Mouse (Mus musculus): ENCODE measurements around the gene Gm49388.

The Gm49388 gene

DNA sequence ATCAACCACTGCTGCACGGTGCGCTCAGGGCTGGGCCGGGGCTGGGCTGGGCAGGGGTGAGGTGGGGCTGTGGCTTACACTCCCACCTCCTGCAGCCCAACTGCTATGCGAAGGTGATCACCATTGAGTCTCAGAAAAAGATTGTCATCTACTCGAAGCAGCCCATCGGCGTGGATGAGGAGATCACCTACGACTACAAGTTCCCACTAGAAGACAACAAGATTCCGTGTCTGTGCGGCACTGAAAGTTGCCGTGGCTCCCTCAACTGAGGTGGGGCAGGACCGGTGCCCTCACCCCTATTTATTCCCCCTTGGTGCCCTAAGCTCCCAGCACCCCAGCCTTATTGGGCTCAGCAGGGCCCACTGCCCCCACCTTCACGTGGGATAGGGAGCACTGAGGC, 13.8 kb downstream of the Gm49388 start:
- in situ Hi-C loops (cut with MboI; ENCODE audit: unreplicated experiment in 2 of 2), result loop anchor here (25.0 kb wide), 1 partner anchor 913 kb away; no protein-coding TSS in a partner anchor

DNA sequence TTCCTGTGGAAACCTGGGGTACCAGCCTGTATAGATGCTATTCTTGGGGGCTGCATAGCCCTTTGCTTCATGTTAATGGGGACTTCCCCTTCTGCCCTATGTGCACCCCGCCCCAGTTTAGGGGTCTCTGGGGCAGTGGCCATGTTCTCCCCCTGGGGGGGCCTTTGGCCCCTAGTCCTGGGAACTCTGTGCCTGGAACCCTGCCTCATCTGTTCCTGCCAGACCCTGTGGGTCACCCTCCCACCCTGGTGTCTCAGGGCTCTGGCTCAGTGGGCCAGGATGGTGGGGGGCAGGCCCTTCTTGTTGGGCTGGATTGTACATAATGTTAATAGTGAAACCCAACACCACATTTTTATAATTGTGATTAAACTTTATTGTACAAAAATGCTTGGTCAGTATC, 14.3 kb downstream of the Gm49388 start:
- in situ Hi-C loops (cut with MboI; ENCODE audit: unreplicated experiment in 2 of 2), result loop anchor here (10.0 to 25.0 kb wide), 2 partner anchors 145 to 913 kb away; partner anchors contain the start of gene Prss36 (in 1 of the 2)

DNA sequence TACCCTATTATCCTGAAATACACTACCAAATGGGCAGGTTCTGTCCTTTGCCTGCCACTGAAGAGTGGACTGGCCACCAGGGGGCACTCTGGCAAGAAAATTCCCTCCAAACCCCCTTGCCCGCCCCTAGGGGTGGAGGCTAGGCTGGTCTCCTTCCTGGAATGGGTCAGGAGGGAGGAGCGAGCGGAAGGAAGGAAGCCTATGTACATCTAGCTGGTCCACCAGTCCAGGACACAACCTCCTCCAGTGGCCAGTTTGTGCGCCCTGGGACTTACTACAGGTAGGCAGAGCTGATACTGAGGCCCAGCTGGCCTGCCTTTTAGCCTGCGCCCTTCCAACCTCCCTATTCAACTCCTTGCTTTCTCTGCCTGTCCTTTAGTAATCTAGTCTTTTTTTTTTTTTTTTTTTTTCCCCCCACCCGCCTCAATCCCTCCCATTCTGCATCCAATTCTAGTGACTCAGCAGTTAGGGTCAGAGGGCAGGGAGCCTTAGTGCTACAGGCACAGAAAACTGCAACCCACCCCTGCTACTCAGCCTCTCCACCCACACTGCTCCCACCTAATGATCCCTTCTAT, 15.1 kb downstream of the Gm49388 start, which contains the start of gene Hsd3b7:
Hsd3b7 (plus strand) TSS at position 170 of the 575 bp plus-strand sequence.
- in situ Hi-C loops (cut with MboI; ENCODE audit: unreplicated experiment in 2 of 2), result loop anchor here in 1 of 2 experiments (10.0 kb wide), 1 partner anchor 144 kb away; the partner anchor contains the start of gene Prss36

DNA sequence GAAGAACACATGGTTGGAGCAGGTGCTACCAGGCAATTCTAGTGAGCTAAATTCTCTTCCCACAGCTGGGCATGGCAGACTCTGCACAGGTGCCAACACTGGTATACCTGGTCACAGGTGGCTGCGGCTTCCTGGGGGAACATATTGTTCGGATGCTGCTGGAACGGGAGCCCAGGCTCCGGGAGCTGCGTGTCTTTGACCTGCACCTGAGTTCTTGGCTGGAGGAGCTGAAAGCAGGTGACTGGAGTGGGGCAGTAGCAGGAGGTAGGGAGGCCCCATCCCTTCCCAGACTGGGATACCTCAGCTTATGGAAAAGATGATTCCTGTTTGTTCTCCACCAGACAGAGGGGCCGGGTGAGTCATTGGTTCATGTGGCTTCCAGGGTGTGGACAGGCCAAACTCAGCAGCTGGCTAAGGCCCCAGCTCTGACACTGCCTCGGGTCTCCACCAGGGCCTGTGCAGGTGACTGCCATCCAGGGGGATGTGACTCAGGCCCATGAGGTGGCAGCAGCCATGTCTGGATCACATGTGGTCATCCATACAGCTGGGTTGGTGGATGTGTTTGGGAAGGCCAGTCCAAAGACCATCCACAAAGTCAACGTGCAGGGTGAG, 15.7 kb downstream of the Gm49388 start:
- in situ Hi-C loops (cut with MboI; ENCODE audit: unreplicated experiment in 2 of 2), result loop anchor here in 1 of 2 experiments (10.0 kb wide), 1 partner anchor 144 kb away; the partner anchor contains the start of gene Prss36

DNA sequence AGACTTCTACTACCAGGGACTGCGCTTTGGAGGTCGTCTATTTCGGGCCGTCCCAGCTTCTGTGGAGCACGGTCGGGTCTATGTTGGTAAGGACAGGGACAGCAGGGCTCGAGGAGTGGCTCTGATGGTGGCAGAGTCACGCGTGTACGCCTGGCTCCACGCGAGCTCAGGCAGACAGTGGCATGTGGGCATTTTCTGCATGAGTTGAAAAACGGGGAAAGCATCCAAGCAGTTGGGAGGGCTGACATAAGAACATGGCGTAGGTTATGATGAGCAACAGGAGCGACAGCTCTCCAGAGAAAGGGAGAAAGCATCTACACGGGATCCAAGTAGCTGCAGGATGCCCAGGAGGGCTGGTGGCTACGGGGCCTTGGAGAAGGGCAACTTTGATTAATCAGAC, 16.9 kb downstream of the Gm49388 start:
- in situ Hi-C loops (cut with MboI; ENCODE audit: unreplicated experiment in 2 of 2), result loop anchor here in 1 of 2 experiments (10.0 kb wide), 1 partner anchor 142 kb away; the partner anchor contains the start of gene Prss36

DNA sequence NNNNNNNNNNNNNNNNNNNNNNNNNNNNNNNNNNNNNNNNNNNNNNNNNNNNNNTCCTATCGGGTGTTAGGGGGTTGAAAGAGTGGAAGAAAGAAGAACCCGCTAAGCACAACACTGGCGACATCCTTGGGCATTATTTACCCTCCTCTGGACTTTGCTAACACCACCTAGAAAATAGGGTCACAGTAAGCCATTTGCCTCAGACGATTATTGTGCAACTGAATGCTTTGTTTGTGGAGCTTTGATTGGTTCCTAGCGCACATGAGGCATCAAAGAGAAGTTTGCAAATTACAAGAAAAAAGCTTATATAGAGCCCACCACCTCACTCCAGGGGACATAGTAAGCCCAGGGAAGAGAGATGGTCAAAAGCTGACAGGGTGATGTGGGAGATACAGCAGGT, 23.4 kb downstream of the Gm49388 start:
- in situ Hi-C loops (cut with MboI; ENCODE audit: unreplicated experiment in 2 of 2), result loop anchor here in 1 of 2 experiments (10.0 kb wide), 1 partner anchor 136 kb away; the partner anchor contains the start of gene Prss36

DNA sequence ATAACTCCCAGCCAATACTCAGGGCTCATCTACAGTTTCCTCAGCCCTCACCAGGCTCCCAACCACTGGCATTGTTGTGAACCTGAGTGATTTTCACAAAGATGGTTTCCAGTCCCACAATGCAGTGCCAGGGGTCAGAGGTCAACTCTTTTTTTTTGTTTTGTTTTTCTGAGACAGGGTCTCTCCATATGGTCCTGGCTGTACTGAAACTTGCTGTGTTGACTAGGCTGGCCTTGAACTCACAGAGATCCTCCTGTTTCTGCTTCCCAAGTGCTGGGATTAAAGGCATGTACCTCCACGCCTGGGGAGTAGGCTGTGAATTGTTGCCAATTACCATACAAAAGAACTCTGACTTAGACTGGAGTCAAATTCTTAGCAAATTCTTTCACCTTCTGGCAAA, 24.4 kb downstream of the Gm49388 start:
- in situ Hi-C loops (cut with MboI; ENCODE audit: unreplicated experiment in 2 of 2), result loop anchor here in 1 of 2 experiments (10.0 kb wide), 1 partner anchor 135 kb away; the partner anchor contains the start of gene Prss36

DNA sequence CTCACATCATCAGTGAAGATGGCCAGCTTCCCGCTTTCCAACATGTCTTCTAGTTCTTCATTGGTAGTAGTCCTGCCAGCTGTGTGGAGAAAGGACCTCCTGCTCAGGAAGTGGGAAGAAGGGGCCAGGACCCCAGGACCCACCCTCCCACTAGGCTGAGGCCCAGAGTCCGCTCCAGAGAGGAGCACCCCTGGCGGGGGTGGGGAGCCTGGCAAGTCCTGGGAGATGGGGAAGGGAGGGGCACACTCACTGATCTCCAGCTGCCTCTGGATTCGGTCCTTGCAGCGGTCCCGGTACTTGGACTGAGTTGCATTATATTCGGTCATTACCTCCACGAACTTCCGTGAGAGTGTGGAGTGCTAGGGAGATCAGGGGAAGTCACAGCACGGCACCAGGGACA, 25.2 kb downstream of the Gm49388 start:
- in situ Hi-C loops (cut with MboI; ENCODE audit: unreplicated experiment in 2 of 2), result no loop called here

DNA sequence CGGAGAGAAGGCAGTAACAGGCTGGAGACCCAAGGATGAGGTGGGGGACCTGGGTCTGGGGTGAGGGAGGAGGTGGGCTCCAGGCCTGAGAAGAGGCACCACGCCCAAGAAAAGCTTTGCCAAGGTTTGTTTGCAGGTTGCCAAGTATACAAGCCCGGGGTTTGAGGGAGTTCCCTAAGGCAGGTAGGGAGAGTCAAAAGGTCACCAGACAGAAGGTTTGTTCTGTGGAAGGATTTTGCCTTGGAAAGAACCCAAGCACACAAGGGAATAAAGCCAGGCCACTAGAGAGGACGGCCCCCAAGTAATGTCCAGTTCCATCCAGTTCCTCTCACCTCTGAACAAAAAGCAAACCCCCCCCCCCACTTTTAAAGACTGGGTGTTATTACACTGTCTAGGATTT, 25.8 kb downstream of the Gm49388 start:
- in situ Hi-C loops (cut with MboI; ENCODE audit: unreplicated experiment in 2 of 2), result no loop called here

DNA sequence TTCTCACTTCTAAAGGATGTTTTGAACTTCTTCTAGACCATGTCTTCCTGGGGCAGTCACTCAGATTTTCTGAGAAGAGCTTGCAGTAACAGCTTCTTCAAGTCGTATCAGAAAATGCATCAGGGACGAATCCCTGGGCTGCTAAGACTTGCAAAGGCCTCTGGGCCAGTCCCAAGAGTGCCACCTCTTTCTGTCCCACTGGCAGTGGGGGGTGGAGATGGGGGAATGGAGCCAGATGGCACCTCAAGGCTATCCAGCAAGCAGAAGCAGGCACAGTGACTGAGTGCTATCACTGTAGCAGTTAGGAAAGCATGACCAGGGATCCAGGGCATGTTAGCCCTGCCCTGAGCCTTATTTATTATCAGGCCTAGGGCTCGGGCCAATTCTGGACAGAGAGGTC, 26.9 kb downstream of the Gm49388 start:
- in situ Hi-C loops (cut with MboI; ENCODE audit: unreplicated experiment in 2 of 2), result no loop called here

DNA sequence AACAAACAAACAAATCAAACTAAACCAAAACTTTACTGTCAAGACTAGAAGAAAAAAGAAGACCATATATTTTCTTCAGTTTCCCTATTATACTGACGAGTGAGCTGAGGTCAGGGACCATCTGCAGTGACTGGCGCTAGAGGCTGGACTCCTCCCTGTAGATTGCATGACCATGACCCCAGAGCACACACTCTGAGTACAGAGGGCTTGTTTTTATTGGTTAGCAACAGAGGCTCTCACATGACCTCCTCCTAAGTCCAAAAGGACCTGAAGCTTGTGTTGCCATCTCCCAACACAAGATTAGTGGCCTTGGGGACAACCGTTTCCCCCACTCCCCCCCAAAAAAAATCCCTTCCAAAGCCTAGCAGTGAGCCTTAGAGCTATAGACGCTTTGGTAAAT, 28.4 kb downstream of the Gm49388 start:
- in situ Hi-C loops (cut with MboI; ENCODE audit: unreplicated experiment in 2 of 2), result no loop called here

DNA sequence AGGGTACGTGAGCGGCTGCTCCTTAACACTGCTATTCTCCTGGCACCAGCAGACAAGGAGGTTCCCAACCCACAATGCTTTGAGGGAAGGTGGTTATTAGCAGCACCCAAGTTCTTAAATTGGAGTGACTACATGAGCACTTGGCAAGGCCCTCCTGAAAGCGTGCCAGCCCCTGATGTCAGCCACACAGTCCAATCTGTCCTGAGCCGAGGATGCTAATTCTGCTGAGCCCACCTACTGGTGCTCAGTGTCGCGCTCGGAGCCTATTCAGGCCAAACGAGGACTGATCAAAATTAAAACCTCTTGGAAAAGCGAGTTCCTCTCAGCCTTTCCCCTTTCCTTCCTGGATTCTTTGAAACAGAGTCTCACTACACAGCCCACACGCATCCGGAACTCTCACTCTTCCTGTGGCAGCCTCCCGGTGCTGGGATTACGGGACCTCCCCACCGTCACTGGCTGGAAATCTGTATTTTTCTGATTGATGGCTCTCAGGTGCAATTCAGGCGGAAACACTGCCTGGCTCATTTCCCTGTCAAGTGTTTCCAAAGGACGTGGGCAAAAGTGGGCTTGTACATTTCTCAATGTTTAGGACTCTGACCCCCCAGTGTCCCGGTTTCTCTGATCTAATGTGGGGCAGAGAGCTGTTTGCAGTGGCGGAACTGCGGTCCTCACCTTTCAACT, 29.0 kb downstream of the Gm49388 start:
- in situ Hi-C loops (cut with MboI; ENCODE audit: unreplicated experiment in 2 of 2), result no loop called here

DNA sequence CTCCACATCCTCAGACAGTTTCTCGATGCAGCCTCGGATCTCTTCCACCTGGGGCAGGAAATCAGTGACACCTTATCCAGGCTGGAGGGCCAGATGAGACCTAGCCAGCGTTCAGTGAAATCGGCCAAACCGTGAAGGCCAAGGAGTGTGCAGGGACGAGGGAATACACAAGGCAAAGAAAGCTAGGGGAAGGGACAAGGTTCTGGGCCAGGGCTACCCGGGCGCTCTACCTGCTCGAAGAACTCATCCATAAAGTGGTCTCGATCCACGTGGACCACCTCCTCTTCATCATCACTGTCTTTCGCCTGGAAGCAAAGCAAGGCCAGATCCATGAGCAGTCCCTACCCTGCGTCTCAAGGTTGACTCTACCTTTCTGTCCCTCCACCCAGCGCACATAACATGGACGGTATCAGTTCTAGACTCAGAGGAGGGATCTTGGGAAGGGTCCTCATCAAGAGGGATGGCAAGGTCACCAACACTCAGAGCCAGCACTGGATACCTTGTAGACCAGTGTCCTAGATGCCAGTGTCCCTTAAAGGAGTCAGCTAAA, 29.8 kb downstream of the Gm49388 start:
- in situ Hi-C loops (cut with MboI; ENCODE audit: unreplicated experiment in 2 of 2), result no loop called here

DNA sequence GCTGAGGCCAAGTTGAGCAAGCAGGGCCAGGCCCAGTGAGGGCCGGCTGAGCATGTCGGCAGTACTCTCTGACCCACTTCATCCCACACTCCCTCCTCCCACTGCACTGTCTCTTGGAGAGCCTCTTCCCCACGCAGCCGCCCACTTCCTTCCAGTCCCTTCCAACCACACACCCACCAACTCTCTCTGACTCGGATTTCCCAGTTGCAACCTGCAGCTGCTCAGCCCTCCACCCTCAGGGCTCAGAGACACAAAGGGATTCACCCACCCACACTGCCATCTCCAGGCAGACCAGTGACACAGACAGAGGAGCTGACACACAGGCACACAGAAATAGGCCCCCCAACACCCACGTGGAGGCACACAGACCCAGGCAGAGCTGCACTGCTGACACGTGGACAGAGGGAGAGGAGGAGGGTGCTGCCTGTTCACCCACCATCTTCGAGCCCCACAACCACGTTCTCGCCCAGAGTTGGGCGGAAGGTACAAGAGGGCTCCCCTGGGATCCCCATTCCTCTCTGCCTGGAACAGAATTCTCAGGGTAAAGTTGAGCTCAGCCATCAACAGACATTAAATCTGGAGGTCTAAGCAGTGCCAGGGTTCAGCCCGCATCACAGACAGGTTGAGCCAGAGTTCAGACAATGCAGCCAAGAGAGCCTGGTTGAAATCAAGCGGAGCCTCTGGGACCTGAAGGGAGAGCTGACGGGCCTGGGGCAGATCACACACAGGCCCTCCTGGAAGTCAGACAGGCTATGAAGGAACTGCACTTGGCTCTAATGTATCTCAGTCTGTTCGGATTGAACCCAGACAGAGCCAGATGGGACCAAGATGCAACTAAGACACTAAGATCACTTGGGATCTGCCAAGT, 30.8 kb downstream of the Gm49388 start:
- in situ Hi-C loops (cut with MboI; ENCODE audit: unreplicated experiment in 2 of 2), result no loop called here

DNA sequence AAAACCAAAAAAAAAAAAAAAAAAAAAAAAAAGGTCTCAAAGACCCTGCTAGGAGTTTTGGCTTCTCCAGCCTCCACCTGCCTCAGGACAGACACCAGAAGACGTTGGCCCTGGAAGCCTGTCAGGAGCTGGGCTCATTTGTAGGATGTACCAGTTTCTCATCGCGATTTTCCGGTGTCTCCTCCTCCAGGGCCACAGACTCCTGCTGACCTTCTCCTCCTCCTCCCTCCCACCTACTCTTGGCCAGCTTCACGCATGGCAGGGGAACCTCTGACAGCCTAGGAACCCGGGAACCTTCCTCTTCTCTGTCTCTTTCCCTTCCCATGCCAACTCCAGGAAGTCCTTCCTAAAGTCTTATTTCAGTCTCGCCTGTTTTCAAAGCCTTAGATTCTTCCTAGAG, 31.6 kb downstream of the Gm49388 start:
- in situ Hi-C loops (cut with MboI; ENCODE audit: unreplicated experiment in 2 of 2), result no loop called here

DNA sequence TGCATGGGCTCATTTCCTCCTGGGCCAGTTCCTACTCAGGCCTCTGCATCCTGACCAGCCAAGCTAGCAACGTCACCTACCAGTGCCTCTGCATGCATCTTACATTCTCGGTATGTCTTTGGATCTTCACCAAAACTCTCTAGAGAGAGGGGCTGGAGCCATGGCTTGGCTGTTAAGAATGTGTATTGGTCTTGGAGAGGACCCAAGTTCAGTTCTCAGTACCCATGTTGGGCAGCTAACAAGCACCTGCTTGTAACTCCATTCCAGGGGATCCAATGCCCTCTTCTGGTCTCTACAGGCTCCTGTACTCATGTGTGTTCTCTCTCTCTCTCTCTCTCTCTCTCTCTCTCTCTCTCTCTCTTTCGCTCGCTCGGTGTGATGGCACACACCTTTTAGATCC, 32.4 kb downstream of the Gm49388 start:
- in situ Hi-C loops (cut with MboI; ENCODE audit: unreplicated experiment in 2 of 2), result no loop called here

DNA sequence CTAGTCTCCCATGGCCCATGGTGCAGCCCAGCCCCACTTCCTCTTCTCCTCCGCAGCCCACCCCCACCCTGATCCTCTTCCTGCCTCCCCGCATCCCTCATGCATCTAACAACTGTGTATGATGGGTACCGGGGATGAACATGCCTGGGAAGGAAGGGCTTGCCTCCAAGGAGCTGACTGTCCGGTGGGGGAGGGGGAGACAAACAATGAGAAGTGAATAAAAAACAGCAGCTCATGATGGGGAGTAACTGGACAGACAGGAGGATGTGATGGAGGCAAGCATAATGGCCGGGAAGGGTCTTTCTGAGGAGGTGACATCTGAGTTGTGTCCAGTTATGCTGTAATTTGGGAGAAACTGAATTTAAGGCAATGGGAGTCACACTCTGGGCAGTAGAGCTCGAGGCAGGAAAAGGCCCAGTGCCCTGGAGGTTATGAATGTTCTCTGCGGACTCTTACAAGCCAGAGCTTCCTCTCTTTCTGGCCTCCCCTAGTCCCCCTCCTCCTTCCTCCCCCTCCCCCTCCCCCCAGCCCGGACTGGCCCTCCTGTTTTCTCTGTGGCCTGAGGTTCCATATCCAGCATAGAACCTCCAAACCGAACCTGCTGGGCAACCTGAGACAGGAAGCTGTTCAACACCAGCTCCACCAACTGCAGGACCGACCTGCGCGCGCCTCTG, 35.6 kb downstream of the Gm49388 start:
- in situ Hi-C loops (cut with MboI; ENCODE audit: unreplicated experiment in 2 of 2), result no loop called here

DNA sequence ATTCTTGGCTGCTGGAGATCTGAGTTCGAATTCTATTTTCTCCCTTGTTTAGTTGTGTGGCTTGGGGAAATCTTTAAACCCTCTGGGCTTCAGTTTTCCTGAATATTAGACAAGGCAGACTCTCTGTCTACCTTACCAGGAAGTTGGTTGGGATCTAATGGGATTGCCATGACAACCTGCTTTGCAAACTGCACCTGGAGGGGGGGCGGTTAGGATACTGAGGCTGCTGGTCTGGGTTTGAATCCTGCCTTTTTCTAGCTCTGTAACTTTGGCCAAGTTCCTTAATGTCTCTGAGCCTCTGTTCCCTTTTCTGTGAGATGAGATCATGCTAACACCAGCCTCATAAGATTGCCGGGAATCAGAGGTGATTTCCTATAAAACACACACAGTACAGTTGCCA, 37.1 kb downstream of the Gm49388 start:
- in situ Hi-C loops (cut with MboI; ENCODE audit: unreplicated experiment in 2 of 2), result no loop called here

DNA sequence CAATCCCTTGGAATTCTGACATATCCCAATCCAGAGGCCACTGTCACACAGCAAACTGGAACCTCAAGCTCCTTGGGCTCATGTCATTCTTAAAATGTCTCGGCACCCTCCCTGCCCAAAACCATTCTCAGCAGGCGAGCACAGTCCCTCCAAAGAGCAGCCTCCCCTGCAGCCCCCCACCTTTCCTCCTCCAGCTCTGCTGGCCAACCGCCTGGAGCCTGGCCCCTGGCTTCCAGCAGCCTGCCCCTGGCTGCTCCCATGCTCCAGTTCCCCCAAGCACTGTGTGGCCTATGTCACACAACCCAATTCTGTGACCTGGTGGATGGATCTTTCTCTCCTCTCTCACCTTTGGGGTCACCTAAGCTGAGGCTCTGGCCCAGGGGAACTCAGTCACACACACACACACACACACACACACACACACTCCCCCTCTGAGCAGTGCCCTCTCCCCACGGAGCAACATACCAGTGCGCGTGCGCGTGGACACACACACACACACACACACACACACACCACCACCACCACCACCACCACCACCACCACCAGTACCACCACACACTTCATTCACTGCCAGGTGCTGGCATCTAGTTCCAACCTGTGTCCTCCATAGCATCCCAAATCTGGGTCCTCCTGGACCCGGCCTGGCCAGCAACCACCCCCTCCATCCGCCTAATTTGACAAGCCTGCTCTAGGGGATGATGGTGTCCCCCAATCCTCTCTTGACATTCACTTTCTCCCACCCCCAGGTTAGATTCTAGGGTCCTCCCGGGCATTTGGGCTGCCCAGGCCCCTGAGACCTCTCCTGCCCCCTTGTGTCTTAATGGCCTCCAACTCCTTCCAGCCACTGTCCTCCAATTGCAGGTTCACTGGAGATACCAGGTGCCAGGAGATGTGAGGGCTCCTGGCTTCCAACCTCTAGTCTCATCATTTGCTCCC, 38.1 kb downstream of the Gm49388 start:
- in situ Hi-C loops (cut with MboI; ENCODE audit: unreplicated experiment in 2 of 2), result no loop called here

Data from v-Abl transformed pro-B cells (cell line).